Mouse (Mus musculus) cerebellum, postnatal 10 days (tissue): ENCODE data around the gene Tpra1.
A peak's percentile ranks its signal among the peaks of the same experiment; 100 is the strongest.

Experiments used
- DNase-seq, 2 experiments: peaks; one replicate each; pipeline ENCODE4 v3.0.0; 2021; ENCODE audit warnings: mixed read lengths in 2 of 2

Tpra1 gene

DNA sequence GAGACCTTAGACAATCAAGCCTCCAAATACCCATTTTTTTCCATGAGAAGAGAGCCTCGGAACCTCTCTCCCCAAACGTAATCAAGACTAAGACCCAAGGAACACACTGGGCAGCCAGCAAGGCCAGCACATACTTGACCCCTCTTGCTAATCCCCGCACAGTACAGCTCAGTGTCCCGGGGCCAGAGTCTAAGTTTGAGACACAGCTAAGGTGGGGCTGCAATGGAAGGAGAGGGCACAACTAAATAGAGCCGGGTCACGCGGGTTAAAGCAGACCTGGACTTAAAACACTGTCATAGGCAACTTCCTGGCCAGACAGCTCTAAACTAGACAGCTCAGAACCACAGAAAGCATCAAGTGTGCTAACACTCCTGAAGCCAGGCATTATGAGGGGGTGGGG, 11.2 kb upstream of the Tpra1 start:
- no peak for DNase-seq

DNA sequence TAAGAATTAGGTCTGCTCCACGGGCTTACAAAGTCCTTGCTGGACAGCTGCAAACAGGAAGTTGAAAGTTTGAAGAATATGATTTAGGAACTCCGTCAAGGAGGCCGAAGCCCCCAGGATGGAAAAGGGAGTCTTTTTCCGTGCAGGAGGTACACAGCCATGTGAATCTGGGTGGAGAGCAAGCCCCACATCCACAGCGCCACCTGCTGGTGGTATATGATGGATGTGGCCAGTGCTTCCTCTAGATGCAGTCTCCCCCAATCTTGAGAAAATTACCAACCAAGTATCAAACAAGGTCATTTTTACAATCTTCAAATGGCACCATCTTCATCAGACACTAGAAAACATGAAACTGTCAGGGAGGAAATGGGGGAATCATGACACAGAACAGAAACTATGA, 8.5 kb upstream of the Tpra1 start:
- peak; percentile 90 to 92 for DNase-seq

DNA sequence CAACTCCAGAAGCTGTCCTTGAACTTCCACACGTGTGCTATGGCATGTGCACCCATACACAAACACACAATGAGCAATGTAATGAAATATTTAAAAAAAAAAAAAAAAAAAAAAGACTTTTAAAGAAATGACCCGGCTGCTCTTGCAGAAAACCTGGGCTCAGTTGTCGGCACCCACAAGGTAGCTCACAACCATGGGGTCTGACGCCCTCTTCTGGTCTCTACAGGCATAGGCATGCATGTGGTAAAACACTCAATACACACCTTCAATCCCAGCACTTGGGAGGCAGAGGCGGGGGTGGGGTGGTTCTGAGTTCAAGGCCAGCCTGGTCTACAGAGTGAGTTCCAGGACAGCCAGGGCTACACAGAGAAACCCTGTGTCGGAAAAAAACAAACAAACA, 6.1 kb upstream of the Tpra1 start:
- DNase-seq = no peak

DNA sequence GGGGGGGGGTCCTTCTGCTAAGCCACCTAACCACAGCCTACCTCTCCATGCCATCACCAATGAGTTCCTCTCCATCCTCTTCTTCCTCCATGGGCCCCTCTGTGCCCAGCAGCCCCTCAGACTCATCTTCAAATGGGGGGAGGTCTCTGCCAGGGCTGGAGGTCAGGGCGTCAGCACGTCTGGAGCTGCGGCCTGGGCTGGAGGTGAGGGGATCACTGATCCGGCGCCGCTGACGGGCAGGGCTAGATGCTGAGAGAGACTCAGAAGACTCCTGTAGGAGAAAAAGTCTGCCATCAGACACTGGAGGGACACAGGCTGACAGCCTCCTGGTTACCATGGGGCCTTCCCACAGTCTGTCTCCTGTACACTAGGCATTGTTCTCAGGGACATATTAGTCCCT, 4.8 kb upstream of the Tpra1 start:
- no peak for DNase-seq

DNA sequence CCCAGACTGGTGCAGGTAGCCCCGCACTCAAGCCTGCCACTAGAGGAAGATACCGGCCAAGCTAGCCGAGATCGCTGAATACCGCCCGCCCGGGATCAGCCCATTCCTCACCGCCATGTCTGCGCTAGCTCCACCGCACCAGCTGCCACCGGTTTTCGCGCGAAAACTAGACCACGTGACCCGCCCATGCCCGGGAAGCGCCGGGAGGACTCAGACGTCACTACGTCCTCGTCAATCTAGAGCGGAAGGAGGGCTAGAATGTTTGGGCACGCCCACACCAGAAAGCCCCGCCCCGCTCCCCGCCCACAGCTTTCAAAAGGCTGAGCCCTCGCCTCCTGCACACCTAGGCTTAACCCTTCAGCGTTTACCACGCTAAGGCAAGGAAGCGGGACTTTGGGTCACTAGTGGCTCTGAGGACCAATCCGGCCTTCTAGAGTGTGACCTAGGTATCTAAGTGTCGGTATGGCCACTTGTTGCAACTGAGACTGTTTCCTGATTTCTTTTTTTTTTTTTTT, 3.5 kb upstream of the Tpra1 start, which contains the start of gene Mcm2:
Mcm2 (minus strand) TSS at position 247 of the 515 bp plus-strand sequence.
- peak; percentile 96 to 97 for DNase-seq

DNA sequence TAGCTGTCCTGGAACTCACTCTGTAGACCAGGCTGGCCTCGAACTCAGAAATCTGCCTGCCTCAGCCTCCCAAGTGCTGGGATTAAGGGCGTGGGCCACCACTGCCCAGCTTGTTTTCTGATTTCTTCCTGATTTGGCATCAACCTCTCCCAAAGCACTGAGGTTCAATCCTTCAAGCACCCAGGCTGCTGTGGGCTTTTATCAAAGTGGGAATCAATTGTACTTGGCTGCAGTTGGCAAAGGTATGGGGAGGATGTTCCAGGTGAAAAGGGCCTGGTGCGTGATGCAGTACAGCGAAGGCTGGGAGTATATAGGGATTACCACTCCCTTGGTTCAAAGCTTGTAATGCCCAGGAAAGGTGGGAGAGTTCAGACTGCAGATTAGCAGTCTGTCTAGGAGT, 3.0 kb upstream of the Tpra1 start:
- DNase-seq = no peak

DNA sequence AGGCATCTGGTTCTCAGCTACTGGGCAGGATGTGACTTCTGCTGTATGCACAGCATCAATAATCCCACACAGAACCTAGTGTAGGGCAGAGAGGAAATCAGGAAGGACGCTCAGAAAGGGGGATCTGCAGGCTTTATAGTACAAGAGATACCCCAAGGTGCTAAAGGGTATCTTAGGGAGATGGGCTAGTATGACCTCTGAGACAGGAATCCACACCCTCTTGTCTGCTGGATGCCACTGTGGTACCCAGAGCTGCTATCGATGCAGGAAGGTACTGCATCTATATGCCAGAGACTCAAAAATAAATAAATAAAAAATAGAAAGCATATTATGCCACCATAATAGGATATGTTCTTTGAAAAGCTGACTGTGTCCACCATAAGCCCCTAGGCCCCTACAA, 2.4 kb upstream of the Tpra1 start:
- no peak for DNase-seq

DNA sequence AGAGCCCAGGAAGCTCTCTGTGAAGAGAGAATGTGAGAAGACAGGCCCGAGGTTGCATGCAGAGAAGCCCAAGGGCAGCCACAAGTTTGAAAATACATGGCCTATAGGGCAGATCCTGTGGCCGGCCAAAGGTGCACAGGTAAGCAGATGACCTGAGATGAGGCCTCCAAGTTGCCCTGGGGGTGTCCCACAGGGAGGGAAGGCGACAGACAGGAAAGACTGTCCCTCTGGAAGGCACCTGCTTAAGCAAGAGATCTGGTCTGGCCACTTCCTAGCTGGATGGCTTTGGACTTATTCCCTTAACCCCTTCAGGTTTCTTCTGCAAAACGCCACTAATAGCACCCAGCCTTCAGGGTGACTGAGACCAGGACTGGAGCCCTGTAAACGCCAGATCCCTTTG, 580 bp upstream of the Tpra1 start:
- DNase-seq = peak; percentile 36 to 59

DNA sequence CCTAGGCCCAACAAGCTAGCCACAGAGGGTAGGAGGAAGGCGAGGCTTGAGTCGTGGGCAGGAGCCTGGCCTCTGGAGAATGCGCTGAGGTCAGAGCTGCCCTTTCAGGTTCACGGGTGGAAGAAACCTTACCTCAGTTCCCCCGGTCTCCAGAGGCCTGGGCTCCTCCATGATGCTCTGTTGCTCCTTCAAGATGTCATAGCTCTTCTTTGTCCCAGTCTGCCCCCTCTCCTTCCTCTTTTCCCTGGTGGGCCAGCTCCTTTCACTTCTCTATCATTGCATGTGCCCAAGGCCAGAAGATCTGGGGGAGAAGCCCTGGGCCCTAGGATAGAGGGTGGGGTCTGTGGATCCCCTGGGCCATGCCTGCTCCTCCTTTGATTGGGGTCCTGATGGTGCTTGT, 1.7 kb downstream of the Tpra1 start:
- peak in 1 of 2 experiments; percentile 8 for DNase-seq

DNA sequence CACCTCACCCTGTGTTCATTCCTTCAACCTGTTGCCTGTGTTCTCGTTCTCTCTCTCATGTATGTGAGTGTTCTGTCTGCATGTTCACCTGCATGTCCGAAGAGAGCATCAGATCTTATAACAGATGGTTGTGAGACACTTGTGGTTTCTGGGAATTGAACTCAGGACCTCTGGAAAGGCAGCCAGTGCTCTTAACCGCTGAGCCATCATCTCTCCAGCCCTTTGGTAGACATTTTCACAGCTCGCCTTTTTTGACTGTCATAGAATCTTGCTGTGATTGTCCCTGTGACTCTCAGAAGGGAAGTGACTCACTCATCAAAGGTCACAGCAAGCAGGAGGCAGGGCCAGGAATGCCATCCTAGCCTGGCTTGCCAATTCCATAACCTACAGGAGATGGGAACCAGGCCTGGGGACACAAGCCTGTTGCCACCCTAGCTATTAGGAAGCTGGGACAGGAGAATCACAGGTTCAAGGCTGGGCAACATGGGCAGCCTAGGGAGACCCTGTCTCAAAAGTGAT, 2.5 kb downstream of the Tpra1 start:
- no peak for DNase-seq

DNA sequence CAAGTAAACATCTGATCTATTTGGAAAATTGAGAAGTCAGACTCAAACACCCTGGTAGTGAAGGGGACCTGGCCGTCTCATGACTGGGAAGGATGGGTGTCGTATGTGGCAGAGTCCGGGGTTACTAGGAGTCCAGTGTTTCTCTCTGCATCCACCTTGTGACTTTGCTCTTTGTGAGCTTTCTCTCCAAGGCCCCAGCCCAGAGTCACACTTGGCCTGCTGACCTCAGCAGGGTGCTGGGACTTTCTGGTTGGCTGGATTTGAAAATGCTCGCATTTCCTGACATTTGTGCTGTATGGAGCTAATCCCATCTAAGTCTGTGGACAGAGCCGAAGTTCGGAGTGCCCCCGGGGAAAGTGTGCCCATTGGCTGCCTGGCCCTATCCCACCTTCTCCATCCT, 3.0 kb downstream of the Tpra1 start:
- DNase-seq = no peak

DNA sequence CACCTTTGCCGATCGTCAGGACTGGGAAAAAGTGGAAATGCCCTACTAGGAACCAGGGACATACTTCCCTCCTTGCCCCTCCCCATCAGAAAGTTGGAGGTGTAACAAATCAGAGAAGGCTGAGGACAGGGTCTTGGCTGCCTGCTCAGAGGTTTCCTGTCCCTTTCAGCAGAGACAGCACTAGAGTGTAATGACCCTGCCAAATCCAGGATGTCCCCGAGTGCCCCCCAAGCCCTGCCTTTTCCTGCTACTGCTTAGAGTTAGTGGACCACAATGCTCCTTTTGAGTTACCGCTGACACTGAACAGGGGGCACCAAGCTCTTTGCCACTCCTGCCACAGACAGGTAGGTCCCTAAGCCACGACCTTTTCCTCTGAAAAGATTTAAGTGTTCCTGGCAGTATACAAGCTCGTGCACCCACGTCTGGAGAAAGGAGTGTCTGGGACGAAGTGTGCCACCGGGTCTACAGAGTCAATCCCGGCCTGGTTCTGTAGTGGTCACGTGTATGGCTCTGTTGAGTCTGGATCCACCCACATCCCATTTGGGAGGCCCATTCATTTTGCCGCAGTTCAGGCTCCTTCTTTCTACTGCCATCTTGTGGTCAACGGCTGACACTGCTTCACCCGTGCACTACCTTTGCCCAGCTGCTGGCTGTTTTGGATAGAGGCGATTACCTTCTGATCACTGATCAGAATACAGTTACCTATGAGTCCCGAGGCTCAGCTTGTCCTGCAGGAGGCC, 4.5 kb downstream of the Tpra1 start:
- peak; percentile 78 to 82 for DNase-seq

DNA sequence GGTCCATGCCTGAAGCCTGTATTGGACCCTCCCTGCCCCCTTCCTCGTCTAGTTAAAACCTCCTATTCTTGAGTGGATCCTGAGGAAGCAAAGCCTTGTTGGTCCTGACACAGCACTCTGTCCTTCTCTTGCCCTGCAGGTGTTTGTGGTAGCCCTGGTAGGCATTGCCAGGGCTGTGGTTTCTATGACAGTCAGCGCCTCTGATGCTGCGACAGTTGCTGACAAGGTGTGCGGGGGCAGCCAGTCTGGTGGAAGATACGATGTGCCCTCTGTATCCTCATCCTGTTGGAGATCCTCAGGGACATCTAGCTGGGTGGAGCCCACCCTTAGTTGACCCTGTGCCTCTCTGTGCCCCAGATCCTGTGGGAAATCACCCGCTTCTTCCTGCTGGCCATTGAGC, 7.1 kb downstream of the Tpra1 start:
- no peak for DNase-seq

DNA sequence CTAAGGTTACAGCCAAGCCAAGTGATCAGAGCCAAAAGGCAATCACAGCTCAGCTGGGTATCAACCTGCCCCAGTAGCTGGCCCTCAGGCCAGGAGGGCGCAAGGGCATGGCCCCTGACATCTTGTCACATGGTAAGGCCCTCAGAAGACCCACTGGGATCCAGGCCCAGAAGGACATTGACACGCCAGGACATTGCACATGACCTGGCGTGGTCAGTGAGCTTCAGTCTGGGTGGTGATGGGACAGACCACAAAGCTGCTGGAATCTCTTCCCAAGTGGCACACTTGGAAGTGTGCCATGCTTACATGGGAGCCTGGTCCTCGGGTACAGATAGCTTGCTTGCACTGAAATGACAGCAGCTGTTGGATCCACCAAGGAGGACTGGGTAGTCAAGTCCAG, 11.0 kb downstream of the Tpra1 start:
- DNase-seq = peak in 1 of 2 experiments; percentile 23

DNA sequence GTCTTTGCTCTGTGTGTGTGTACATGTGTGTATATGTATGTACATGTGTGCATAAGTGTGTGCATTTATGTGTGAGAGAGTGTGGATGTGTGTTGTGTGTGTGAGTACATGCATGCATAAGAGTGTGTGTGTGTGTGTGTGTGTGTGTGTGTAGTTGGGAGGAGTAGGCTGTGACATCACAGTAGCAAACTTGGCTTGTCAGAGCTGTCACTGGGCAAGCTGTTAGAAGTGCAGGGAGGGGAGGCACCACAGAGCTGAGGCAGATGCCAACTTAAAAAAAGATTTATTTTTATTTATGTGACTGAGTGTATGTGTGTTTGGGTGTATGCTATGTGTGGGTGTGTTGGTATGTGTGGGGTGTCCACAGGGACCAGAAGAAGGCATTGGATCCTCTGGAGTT, 11.4 kb downstream of the Tpra1 start:
- DNase-seq = no peak

DNA sequence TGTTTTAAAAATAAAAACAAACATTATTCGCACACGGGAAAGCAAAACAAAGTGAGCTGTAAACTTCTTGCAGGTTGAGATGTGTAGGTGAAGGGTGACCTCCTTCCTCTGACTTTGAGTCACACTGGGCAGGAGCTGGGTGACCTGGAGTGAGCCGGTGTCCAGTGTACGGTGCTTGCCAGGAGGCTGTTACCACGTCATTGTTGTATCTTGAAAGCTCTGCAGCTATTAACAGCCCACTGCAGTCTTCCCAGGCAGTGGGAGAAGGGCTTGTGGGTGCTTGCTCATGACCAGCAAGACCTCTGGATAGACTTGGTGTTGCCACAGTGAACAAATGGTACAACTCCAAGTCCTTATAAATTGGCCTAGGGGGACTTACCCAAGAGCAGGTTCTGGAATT, 12.7 kb downstream of the Tpra1 start:
- DNase-seq = no peak

DNA sequence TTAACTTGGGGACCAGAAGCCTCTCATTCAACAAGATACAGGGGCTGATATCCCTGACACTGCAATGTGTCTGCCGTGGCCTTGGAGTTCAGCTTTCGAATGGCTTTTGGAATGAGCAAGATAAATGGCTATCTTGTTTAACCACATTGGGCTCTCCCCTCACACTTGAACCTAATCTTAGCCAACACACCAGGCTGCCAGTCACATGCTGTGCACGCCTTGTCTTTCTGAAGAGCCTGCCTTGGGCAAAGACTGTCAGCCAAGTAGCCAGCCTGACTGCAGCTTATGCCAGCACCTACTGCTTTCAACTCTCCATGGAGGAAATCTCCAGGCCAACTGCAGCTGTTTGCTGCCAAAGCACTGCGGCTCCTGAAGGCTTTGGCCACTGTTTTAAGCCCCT, 13.5 kb downstream of the Tpra1 start:
- peak; percentile 78 to 87 for DNase-seq

DNA sequence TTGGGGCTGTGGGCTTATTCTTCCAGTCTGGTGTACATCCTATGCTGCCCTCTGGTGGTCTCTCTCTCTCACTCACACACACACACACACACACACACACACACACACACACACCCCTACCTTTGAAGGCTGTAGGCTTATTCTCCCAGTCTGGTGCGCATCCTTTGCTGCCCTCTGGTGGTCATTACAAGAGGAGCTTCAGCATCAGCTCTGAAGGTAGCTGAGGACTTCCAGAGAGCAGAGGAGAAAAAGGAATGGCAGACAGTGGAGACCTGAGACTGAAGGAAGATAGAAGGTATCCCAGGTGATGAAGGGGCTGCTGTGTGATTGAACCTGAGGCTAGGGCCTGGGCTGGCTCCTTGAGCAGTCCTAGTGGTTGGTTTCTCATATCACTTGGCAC, 14.1 kb downstream of the Tpra1 start:
- DNase-seq = peak; percentile 81 to 84

DNA sequence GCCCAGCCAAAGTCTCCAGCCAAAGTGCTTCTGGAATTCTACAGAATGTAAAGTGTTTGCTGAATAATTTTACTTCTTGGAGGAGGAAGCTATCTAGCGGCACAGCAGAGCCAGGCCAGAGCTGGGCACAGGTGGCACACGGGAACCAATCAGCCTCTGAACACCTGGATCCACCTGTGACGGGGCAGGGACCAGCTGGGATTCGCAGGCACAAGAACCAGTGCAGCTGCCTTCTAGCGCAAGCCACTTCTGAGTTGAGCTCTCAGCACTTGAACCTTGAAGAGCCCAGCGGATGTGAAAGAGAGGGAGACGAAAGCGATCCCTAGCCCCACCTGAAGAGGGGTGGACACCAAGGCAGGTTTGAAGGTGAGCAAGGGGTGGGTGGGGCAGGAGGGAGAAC, 16.8 kb downstream of the Tpra1 start:
- no peak for DNase-seq

DNA sequence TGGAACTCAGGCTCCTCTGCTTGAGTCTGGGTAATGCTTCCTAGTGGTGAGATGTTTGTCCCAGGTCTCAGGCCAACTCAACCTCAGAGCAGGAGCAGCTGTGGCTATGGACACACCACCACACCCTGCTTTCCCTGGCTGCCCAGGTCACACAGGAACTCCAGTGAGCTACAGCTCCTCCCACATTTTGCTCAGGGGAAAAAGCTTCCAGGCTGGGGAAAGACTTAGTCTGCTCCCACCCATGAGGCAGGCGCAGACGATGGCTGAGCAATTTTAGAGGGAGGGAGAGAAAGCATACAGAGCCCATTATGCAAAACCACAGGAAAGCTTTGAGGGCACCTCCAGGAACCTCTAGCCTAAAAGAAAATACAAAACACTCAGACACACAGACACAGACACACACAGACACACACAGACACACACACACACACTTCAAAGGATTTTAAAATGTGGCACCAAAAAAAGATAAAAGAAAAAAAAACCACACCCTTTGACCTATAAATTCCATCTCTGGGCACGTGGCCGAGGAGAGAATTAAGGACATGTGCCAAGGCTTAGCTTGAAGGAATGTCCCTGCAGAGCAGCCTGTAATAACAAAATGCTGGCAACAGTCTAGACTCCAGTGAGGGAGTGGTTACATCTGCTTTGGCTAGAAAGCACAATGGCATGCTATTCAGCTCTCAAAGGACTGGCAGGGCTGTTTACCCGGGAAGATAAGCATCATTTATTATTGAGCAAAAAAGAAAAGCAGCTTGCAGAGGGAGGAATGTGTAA, 22.6 kb downstream of the Tpra1 start:
- DNase-seq = peak; percentile 65 to 72

DNA sequence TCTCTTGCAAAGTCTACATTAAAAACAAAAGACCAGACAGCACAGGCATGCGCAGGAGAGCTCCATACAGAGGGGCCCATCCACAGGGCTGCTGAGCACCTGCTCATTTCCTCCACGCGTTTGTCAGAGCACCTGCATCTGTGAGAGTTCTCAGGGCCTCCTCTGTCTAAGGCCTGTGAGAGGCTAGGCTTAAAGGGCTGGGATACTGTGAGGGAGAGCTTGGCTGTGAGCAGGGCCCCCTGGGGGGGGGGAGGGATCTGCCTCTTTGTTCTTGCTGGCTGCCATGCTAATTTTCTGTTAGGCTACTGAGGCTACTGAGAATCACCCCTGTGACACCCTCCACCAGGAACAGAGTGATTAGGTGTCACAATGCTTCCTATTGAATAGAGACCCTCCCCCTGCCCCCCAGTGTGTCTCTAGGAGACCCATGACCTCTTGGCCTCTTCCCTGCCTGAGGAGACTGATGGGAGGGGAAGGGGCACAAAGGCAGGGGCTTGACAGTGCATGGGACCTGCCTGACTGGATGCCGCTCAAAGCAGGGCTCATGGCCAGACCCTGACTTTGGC, 23.7 kb downstream of the Tpra1 start:
- peak in 1 of 2 experiments; percentile 34 for DNase-seq

DNA sequence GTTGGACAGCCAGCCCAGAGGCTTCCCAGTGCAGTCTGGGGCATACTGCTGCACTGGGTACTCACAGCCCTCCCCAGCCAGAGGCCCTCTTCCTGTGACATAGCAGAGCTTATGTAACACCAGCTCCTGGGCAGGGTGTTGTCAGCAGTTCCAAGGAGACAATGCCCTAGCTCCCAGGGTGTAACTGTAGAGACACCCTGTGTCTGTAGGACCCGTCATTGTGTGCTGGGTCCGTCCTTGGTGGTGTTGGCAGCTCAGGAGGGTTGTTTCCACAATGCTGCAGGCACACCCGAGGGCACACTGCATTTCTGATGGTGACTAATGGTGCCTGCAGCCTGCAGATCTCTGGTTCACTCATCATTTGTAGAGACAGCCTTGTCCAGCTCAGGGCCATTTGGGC, 24.8 kb downstream of the Tpra1 start:
- DNase-seq = no peak

DNA sequence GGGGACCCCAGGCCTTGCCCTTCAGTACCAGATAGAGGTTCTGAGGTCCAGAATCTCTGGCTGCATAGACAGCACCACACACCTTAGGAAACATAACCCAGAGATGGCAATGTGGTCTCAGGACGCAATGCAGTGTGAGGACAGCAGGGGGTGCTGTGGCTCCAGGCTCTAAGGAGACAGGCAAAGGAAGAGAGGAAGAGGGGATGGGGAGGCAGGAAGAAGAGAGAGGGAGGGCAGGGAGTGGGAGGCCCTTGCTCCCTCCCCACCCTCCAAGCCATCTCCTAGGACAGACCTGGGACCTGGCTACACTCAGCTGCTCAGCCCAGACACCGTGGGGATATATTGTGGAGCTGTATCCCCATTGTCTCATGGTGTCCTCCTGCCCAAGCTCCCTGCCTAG, 25.5 kb downstream of the Tpra1 start:
- peak; percentile 91 to 94 for DNase-seq

DNA sequence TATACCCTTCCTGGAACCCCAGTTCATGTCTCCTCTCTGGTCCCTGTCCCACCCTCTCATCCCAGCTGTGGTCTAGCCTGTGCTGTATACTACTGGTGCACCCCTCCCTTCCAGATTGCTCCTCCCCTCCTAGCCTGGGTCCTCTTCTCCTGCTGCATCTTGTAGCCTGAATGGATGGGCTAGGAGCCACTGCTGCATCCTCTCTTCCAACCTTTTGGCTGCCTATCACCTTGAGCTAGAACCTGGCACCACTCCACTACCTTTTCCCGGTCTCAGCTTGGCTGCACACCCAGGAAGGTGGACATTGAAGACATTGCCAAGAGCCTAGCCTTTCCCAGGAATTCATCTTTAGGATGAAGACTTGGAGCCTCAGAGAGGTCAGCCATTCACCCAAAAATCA, 26.0 kb downstream of the Tpra1 start:
- peak; percentile 71 to 77 for DNase-seq
